Mouse (Mus musculus) frontal cortex, adult 2 months (tissue): ENCODE measurements around the gene Slc16a12. TPM values are rescaled to one million over a fixed set of nuclear protein-coding genes. Genes with fewer than 3 reads are reported as not detected.

ENCODE experiments used
- polyA plus RNA-seq: library from polyadenylated mRNA; depleted of rRNA; stranded (reverse); fragments of >200 nt; gene quantifications from 2 replicates; pipeline ENCODE4 v1.2.3, GENCODE M21; 2012; rRNA removed

The Slc16a12 gene
- polyA plus RNA-seq, 1 experiment, result 2.5 TPM

Other genes with a start within 250 kb of the Slc16a12 start
- gene Lipa, start 219.8 kb downstream of the Slc16a12 start, polyA plus RNA-seq, result 16.0 and 16.4 TPM in 2 replicates
- gene Ifit2, start 196.6 kb downstream of the Slc16a12 start, polyA plus RNA-seq, result 7.0 and 7.3 TPM in 2 replicates
- gene Ifit3, start 163.8 kb downstream of the Slc16a12 start, polyA plus RNA-seq, result 18.0 and 25.6 TPM in 2 replicates
- 2.0 and 2.7 TPM in 2 replicates for gene Ifit1bl1, start 145.3 kb downstream of the Slc16a12 start, polyA plus RNA-seq
- 8.1 and 8.4 TPM in 2 replicates for gene Ifit3b, start 139.3 kb downstream of the Slc16a12 start, polyA plus RNA-seq
- 0.42 and 0.48 TPM in 2 replicates for gene Ifit1bl2, start 106.5 kb downstream of the Slc16a12 start, polyA plus RNA-seq
- gene Ifit1, start 106.4 kb downstream of the Slc16a12 start, polyA plus RNA-seq, result 5.8 and 5.9 TPM in 2 replicates
- gene Pank1, start 132.2 kb upstream of the Slc16a12 start, polyA plus RNA-seq, result 7.5 and 8.4 TPM in 2 replicates
- 1.5 and 1.7 TPM in 2 replicates for gene Kif20b, start 175.1 kb upstream of the Slc16a12 start, polyA plus RNA-seq